Mouse (Mus musculus): ENCODE measurements around the gene Lhx9.
"Not testable (repeated sequence)": the region's sequence is repeated elsewhere in the genome, so short reads cannot be mapped to it uniquely, and the experiment has no call there.

- TF ChIP-seq CTCF (IDR thresholded peaks at IDR 0.05; ENCODE audit: low read depth, low read length); POLR2AphosphoS5 (IDR thresholded peaks at IDR 0.05; ENCODE audit: insufficient replicate concordance, low read depth, low read length); GATA1 (IDR thresholded peaks at IDR 0.05; ENCODE audit: borderline replicate concordance, low read length): not testable (repeated sequence)
Observed at GRCm38 (mm10) chr1:138856101-138856950, 7.9 kb upstream of the Lhx9 start, which contains the start of gene 2310009B15Rik.

All from G1E (cell line).